Mouse (Mus musculus) stomach, embryonic 14.5 days (tissue): ENCODE results near the gene Tiam1. TPM values are rescaled to one million over a fixed set of nuclear protein-coding genes. Genes with fewer than 3 reads are reported as not detected.
A peak's percentile ranks its signal among the peaks of the same experiment; 100 is the strongest.

ENCODE experiments used
- ATAC-seq: fragments of 200-750 bp; cut with Nextera tagmentation; 2 replicates; pipeline ENCODE4 v1.8.0; 2017; ENCODE audit warnings: low read depth, moderate TSS enrichment; ENCODE audit not compliant: insufficient number of reproducible peaks, insufficient read depth, low FRiP score
- H3K27ac ChIP-seq: fragments of 300-500 bp; sonication (generic); 2 replicates; pipeline ENCODE4 v1.5.1; 2014; ENCODE audit warnings: mild to moderate bottlenecking, low read length, moderate library complexity, mixed read lengths
- H3K27me3 ChIP-seq: fragments of 300-500 bp; sonication (generic); 2 replicates; pipeline ENCODE4 v1.6.1; 2014; ENCODE audit warnings: low read length, control low read depth, mixed read lengths; ENCODE audit not compliant: control insufficient read depth, insufficient read depth
- H3K36me3 ChIP-seq: fragments of 300-500 bp; sonication (generic); 2 replicates; pipeline ENCODE4 v1.6.1; 2014; ENCODE audit warnings: mild to moderate bottlenecking, control low read depth, low read length, moderate library complexity, mixed read lengths; ENCODE audit not compliant: control insufficient read depth, insufficient read depth
- H3K4me1 ChIP-seq: fragments of 300-500 bp; sonication (generic); 2 replicates; pipeline ENCODE4 v1.6.1; 2014; ENCODE audit warnings: low read length, control low read depth, mixed read lengths; ENCODE audit not compliant: control insufficient read depth, insufficient read depth
- H3K4me2 ChIP-seq: fragments of 300-500 bp; sonication (generic); replicated peaks from 2 replicates; pipeline ENCODE4 v1.6.1; 2014; ENCODE audit warnings: low read depth, low read length, control low read depth
- H3K4me3 ChIP-seq: fragments of 300-500 bp; sonication (generic); 2 replicates; pipeline ENCODE4 v1.5.1; 2014; ENCODE audit warnings: low read depth, low read length, control low read depth
- H3K9ac ChIP-seq: fragments of 300-500 bp; sonication (generic); replicated peaks from 2 replicates; pipeline ENCODE4 v1.6.1; 2014; ENCODE audit warnings: low read depth, mild to moderate bottlenecking, control low read depth, low read length, moderate library complexity, mixed read lengths
- H3K9me3 ChIP-seq: fragments of 300-500 bp; sonication (generic); 2 replicates; pipeline ENCODE4 v1.6.1; 2016; ENCODE audit warnings: low read depth, low read length, control low read depth; ENCODE audit not compliant: control insufficient read depth
- WGBS: fragments of 180-500 bp; shearing (Covaris S2); extraction: QIAGEN DNeasy Blood & Tissue Kit; methylation state at CpG from one replicate; pipeline ENCODE4 v1.1.7; 2014; 5-methylcytosine and 5-hydroxymethylcytosine counted together
- polyA plus RNA-seq: library from polyadenylated mRNA; unstranded; fragments of >200 nt; fragmentation: Nextera tagmentation; extraction: Ambion mirVana; gene quantifications from 2 replicates; pipeline ENCODE4 v1.2.1, GENCODE M21; 2014

The Tiam1 gene
- polyA plus RNA-seq, 1 experiment from 2014 or later = 38.4 TPM

- H3K4me3 ChIP-seq = no peak overlapping the region
- 82% methylated on average over 5 of the region's 5 CpGs for WGBS
- H3K9me3 ChIP-seq = no peaks in the 10 kb centered on the region
- ATAC-seq = no peak
- no peak overlapping the region for H3K4me2 ChIP-seq
- H3K9ac ChIP-seq = no peak overlapping the region
- no peaks in the 10 kb centered on the region for H3K36me3 ChIP-seq
- H3K27ac ChIP-seq = no peak overlapping the region
- 0 out of 2 replicates have a peak, but pooled peaks cover 10% of the 10 kb centered on the region for H3K4me1 ChIP-seq
- H3K27me3 ChIP-seq = no peaks in the 10 kb centered on the region
Observed at GRCm38 (mm10) chr16:89990288-89990955, 153.1 kb downstream of the Tiam1 start.

DNA sequence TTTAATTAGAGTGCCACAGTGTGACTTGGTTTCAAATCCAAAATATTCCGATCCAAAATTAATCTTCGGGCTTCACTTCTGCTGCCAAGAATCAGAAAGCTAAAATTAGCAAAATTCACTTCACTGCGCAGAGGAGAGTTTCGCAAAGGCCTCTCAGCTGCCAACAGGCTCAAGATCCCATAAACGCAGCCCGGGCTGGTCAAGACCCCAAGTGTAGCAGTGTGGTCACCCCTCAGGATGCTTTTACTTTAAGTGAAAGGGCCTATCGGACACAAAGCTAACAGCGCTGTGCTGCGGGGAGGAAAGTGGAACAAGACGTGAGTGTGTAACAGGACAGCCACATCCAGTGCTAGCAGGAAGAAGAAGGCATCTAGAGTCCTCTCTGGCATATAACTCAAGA lies 153.8 kb downstream of the Tiam1 start:
- Histone ChIP-seq H3K4me2 (no peak overlapping the region), H3K9me3 (no peaks in the 10 kb centered on the region), H3K27me3 (no peaks in the 10 kb centered on the region), H3K4me1 (0 out of 2 replicates have a peak, but pooled peaks cover 10% of the 10 kb centered on the region), H3K4me3 (no peak overlapping the region), H3K27ac (no peak overlapping the region), H3K36me3 (no peaks in the 10 kb centered on the region), H3K9ac (no peak overlapping the region)
- ATAC-seq = no peak
- WGBS = 81% methylated on average over 10 of the region's 10 CpGs

GRCm38 (mm10) chr16:89986672-89987362 lies 156.8 kb downstream of the Tiam1 start:
- Histone ChIP-seq H3K27me3 (no peaks in the 10 kb centered on the region), H3K9me3 (no peaks in the 10 kb centered on the region), H3K36me3 (no peaks in the 10 kb centered on the region), H3K4me1 (0 out of 2 replicates have a peak, but pooled peaks cover 10% of the 10 kb centered on the region), H3K9ac (no peak overlapping the region), H3K4me2 (no peak overlapping the region), H3K4me3 (no peak overlapping the region), H3K27ac (no peak overlapping the region)
- 90% methylated on average over 18 of the region's 18 CpGs for WGBS
- ATAC-seq = no peak

DNA sequence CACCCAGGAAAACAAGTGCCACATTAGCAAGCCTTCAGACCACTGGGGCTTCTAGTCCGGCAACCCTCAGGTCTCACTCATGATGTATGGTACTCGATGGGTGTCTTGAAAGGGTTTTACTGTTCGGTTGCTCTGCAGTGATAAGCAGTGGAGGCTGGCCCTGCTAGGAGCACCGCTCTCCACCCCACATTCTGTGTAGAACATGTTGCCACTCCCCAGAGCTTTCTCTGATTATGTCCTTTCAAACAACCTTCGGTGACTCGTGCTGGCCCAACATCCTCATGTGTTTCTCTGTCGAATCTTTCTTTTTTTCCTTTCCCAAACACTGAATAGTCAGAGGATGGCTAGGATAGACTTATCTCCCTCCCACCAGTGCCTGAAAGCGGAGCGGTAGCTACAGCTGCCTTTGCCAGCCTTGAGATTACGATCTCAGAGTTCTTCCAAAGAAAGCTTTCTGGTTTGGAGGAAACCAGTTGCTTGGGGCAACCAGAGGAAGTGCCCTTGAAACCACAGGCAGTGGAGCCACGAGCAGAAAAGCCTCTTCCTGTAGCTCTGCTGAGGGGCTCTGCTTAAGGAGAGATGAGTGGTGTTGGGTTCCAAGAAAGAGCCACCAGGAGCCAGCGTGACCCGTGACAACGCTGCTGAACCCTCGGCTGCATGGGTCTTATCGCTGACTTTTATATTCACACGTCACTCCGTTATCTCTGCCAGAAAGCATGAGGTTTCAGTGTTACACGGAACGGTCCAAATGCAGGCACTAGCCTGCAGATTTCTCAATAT lies 157.7 kb downstream of the Tiam1 start:
- Histone ChIP-seq H3K4me3 (no peak overlapping the region), H3K9me3 (no peaks in the 10 kb centered on the region), H3K27me3 (no peaks in the 10 kb centered on the region), H3K36me3 (no peaks in the 10 kb centered on the region), H3K4me1 (0 out of 2 replicates have a peak, but pooled peaks cover 6% of the 10 kb centered on the region), H3K4me2 (no peak overlapping the region), H3K9ac (no peak overlapping the region), H3K27ac (no peak overlapping the region)
- WGBS = 77% methylated on average over 20 of the region's 20 CpGs
- peak; percentile 18; the same call in 1 of the 2 replicates for ATAC-seq

- H3K9ac ChIP-seq = no peak overlapping the region
- ATAC-seq = no peak
Observed at GRCm38 (mm10) chr16:89980075-89980744, 163.4 kb downstream of the Tiam1 start.

GRCm38 (mm10) chr16:89975441-89975840 lies 168.1 kb downstream of the Tiam1 start:
- 86% methylated on average over 9 of the region's 9 CpGs for WGBS
- H3K36me3 ChIP-seq = no peaks in the 10 kb centered on the region

More at GRCm38 (mm10) chr16:89980075-89980744, 163.4 kb downstream of the Tiam1 start:
- no peaks in the 10 kb centered on the region for H3K9me3 ChIP-seq
- H3K27ac ChIP-seq = no peak overlapping the region
- H3K36me3 ChIP-seq = no peaks in the 10 kb centered on the region
- WGBS = 91% methylated on average over 11 of the region's 11 CpGs
- no peak overlapping the region for H3K4me2 ChIP-seq
- H3K27me3 ChIP-seq = no peaks in the 10 kb centered on the region
- no peak overlapping the region for H3K4me3 ChIP-seq
- H3K4me1 ChIP-seq = no peaks in the 10 kb centered on the region

GRCm38 (mm10) chr16:89973814-89974712 lies 169.5 kb downstream of the Tiam1 start:
- Histone ChIP-seq H3K4me1 (no peaks in the 10 kb centered on the region), H3K4me2 (no peak overlapping the region), H3K36me3 (no peaks in the 10 kb centered on the region), H3K27me3 (no peaks in the 10 kb centered on the region), H3K9me3 (no peaks in the 10 kb centered on the region), H3K27ac (no peak overlapping the region), H3K9ac (no peak overlapping the region), H3K4me3 (no peak overlapping the region)
- WGBS = 68% methylated on average over 16 of the region's 16 CpGs
- no peak for ATAC-seq

More at GRCm38 (mm10) chr16:89975441-89975840, 168.1 kb downstream of the Tiam1 start:
- Histone ChIP-seq H3K27ac (no peak overlapping the region), H3K9me3 (no peaks in the 10 kb centered on the region), H3K4me2 (no peak overlapping the region), H3K4me1 (no peaks in the 10 kb centered on the region), H3K4me3 (no peak overlapping the region), H3K27me3 (no peaks in the 10 kb centered on the region), H3K9ac (no peak overlapping the region)
- no peak for ATAC-seq
